Mouse (Mus musculus) Patski (cell line): Measurements from ENCODE around the gene Tomm34. TPM values are rescaled to one million over a fixed set of nuclear protein-coding genes. Genes with fewer than 3 reads are reported as not detected.

Source experiments
- ATAC-seq: fragments of 100-300 bp; one replicate; pipeline ENCODE4 v1.8.0; 2021
- CTCF ChIA-PET: fragments of 350-600 bp; sonication (Branson Sonifier 250); formaldehyde crosslinking; loops from one replicate; lab custom pipeline; 2022; ENCODE audit warnings: inconsistent platforms; lab: Charles Lee
- POLR2A ChIA-PET: fragments of 350-600 bp; sonication (Branson Sonifier 250); formaldehyde crosslinking; loops from one replicate; lab custom pipeline; 2022; ENCODE audit warnings: antibody characterized with exemption, inconsistent platforms; lab: Charles Lee
- DNase-seq: peaks from one replicate; pipeline ENCODE4 v3.0.0-alpha.2; 2011; ENCODE audit warnings: low read depth, low spot score
- H3K27me3 ChIP-seq: fragments of 371-371 bp; one replicate; pipeline ENCODE4 v1.5.1; 2021
- CTCF ChIP-seq: fragments of 100-300 bp; IDR thresholded peaks from one replicate; pipeline ENCODE4 v1.5.1; 2021
- in situ Hi-C: fragments of 300-500 bp; cut with MboI; formaldehyde crosslinking; loops from 3 replicates; pipeline ENCODE4 v1.11.1; 2018; ENCODE audit warnings: low pct_unique_long_range_greater_than_20kb, mixed read lengths
- polyA plus RNA-seq: library from polyadenylated mRNA; unstranded; gene quantifications from one replicate; pipeline ENCODE4 v1.2.3, GENCODE M21; 2021

The Tomm34 gene
- 58.3 TPM for polyA plus RNA-seq

- DNase-seq (peak; percentile 57), ATAC-seq (peak; percentile 82)
- TF ChIP-seq CTCF: no peak
- in situ Hi-C loops: no loop called here
- POLR2A ChIA-PET: interaction anchor here (0.6 to 1.6 kb wide), 3 partner anchors 9 to 411 kb away, joined by 3 to 4 read pairs (median 3); no protein-coding TSS in a partner anchor
- H3K27me3 ChIP-seq: no peaks in the 10 kb centered on the region
- CTCF ChIA-PET: interaction anchor here (1.5 kb wide), 1 partner anchor 16 kb away, joined by 5 read pairs; no protein-coding TSS in a partner anchor
These were observed at the start of gene Tomm34 for GRCm38 (mm10) chr2:164070765-164071436. Tomm34 (minus strand) TSS chr2:164071169.

- ChIA-PET POLR2A (no interaction called here), CTCF (interaction anchor here (1.6 kb wide), 1 partner anchor 56 kb away, joined by 3 read pairs; no protein-coding TSS in a partner anchor)
- in situ Hi-C loops: loop anchor here (25.0 kb wide), 1 partner anchor 418 kb away; no protein-coding TSS in a partner anchor
- H3K27me3 ChIP-seq: no peaks in the 10 kb centered on the region
- DNase-seq: no peak
- TF ChIP-seq CTCF: no peak
- ATAC-seq: no peak
These were observed 48.5 kb upstream of the Tomm34 start for GRCm38 (mm10) chr2:164119503-164119902.

- in situ Hi-C loops: loop anchor here (25.0 kb wide), 1 partner anchor 422 kb away; no protein-coding TSS in a partner anchor
- no peak for DNase-seq
- ChIA-PET POLR2A (no interaction called here), CTCF (interaction anchor here (1.2 kb wide), 1 partner anchor 11 kb away, joined by 4 read pairs; no protein-coding TSS in a partner anchor)
- no peak for TF ChIP-seq CTCF
- ATAC-seq: no peak
- no peaks in the 10 kb centered on the region for H3K27me3 ChIP-seq
These were observed 44.6 kb upstream of the Tomm34 start for GRCm38 (mm10) chr2:164115531-164115930.

GRCm38 (mm10) chr2:164114051-164114450, 43.1 kb upstream of the Tomm34 start:
- ChIA-PET POLR2A (no interaction called here), CTCF (interaction anchor here (1.0 to 1.2 kb wide), 2 partner anchors 13 to 275 kb away, joined by 3 to 4 read pairs; partner anchors contain the start of gene Slpi)
- DNase-seq: no peak
- TF ChIP-seq CTCF: no peak
- in situ Hi-C loops: loop anchor here (25.0 kb wide), 1 partner anchor 423 kb away; no protein-coding TSS in a partner anchor
- no peak for ATAC-seq
- no peaks in the 10 kb centered on the region for H3K27me3 ChIP-seq

- ATAC-seq (no peak), DNase-seq (no peak)
- in situ Hi-C loops: loop anchor here (25.0 kb wide), 1 partner anchor 426 kb away; no protein-coding TSS in a partner anchor
- CTCF ChIA-PET: no interaction called here
- H3K27me3 ChIP-seq: no peaks in the 10 kb centered on the region
- POLR2A ChIA-PET: no interaction called here
- TF ChIP-seq CTCF: no peak
These were observed 40.6 kb upstream of the Tomm34 start for GRCm38 (mm10) chr2:164111546-164111945.

- ChIA-PET CTCF (interaction anchor here (1.0 to 2.1 kb wide), 4 partner anchors 9 to 281 kb away, joined by 3 to 5 read pairs (median 4); no protein-coding TSS in a partner anchor), POLR2A (interaction anchor here (1.3 kb wide), 1 partner anchor 38 kb away, joined by 3 read pairs; the partner anchor contains the start of genes Stk4 and Tomm34)
- in situ Hi-C loops: loop anchor here (10.0 to 25.0 kb wide), 3 partner anchors 236 to 429 kb away; partner anchors contain the start of gene Slpi
- no peaks in the 10 kb centered on the region for H3K27me3 ChIP-seq
- ATAC-seq (no peak), DNase-seq (no peak)
- no peak for TF ChIP-seq CTCF
These were observed 37.5 kb upstream of the Tomm34 start for GRCm38 (mm10) chr2:164108501-164108900.

- no peak for DNase-seq
- in situ Hi-C loops: loop anchor here (10.0 to 25.0 kb wide), 3 partner anchors 238 to 430 kb away; partner anchors contain the start of gene Slpi
- CTCF ChIA-PET: interaction anchor here (2.1 kb wide), 1 partner anchor 282 kb away, joined by 5 read pairs; no protein-coding TSS in a partner anchor
These were observed 36.3 kb upstream of the Tomm34 start for GRCm38 (mm10) chr2:164107125-164107874.

GRCm38 (mm10) chr2:164106287-164107035, 35.5 kb upstream of the Tomm34 start:
- CTCF ChIA-PET: interaction anchor here (2.0 to 2.1 kb wide), 2 partner anchors 283 kb away, joined by 5 to 6 read pairs; partner anchors contain the start of gene Slpi
- POLR2A ChIA-PET: no interaction called here
- no peak for DNase-seq
- ATAC-seq: no peak
- in situ Hi-C loops: loop anchor here (10.0 to 25.0 kb wide), 3 partner anchors 238 to 431 kb away; partner anchors contain the start of gene Slpi
- TF ChIP-seq CTCF: no peak
- no peaks in the 10 kb centered on the region for H3K27me3 ChIP-seq

More at GRCm38 (mm10) chr2:164107125-164107874, 36.3 kb upstream of the Tomm34 start:
- H3K27me3 ChIP-seq: no peaks in the 10 kb centered on the region
- TF ChIP-seq CTCF: no peak
- POLR2A ChIA-PET: no interaction called here
- ATAC-seq: no peak

- DNase-seq: no peak
- POLR2A ChIA-PET: no interaction called here
- no peaks in the 10 kb centered on the region for H3K27me3 ChIP-seq
- in situ Hi-C loops: loop anchor here (10.0 to 25.0 kb wide), 3 partner anchors 241 to 434 kb away; partner anchors contain the start of gene Slpi
- no peak for ATAC-seq
- CTCF ChIA-PET: interaction anchor here (0.7 to 2.4 kb wide), 6 partner anchors 11 to 287 kb away, joined by 4 to 10 read pairs (median 6); no protein-coding TSS in a partner anchor
- peak; percentile 70 for TF ChIP-seq CTCF
These were observed 32.5 kb upstream of the Tomm34 start for GRCm38 (mm10) chr2:164103501-164103900.
